Mouse (Mus musculus): ENCODE measurements around the gene Gm45623.
A peak's percentile ranks its signal among the peaks of the same experiment; 100 is the strongest.

The Gm45623 gene

DNA sequence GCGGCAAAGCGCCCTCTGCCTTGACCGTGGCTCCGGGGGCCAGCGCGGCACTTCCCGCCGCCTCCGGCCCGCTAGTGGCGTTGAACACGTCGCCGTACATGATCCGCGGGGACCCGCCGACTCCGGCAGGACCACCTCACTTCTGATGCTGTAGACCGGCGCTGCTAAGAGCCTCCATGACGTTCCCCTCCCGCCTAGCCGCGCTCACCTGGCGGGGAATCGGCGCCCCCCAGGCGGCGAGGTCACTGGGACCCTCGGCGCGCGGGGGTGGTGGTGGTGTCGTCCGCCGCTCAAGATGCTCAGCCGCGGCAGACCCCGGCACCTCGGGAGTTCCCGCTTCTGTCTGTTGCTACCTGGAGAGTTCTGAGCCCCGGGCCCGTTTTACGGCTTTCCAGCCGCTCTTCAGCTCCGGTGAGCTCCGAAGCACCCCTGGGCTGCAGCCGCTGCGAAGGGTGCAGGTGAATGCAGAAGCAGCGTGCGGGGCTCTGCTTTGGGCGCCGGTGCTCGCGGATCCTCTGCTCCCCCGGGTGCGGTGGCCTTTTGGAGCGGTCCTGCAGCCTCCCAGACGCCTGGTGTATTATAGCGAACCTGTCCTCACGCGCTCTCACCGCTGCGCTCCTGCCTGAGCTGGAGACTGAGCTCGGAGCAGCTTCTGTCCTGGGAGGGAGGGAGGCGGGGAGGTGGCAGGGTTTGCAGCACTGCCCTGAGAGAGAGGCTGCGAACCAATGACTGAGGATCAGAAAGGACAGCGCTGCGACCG lies at the start of gene Gm45623:
Gene Gm45623 (minus strand): TSS at position 636 of the 760 bp plus-strand sequence.
- peak; percentile 61 for DNase-seq

DNA sequence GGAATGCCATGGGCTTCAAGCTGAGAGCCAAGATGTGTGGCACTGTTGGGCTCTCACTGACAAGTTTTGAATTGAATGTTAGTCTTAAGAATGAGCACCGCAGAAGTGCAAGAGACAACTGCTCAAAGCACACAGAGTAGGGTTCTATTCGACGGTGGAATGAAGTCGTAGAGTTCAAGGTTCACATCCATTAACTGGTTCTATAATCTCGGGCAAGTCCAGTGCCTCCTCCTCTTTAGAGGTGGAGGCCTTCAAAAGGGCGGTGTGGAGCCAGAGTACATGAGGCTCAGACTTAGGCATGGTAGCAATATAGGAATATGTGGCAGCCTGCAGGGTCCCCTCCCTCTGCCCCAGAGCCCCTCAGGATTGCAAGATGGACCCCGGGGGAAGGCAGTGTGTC lies 43.8 kb upstream of the Gm45623 start:
- no peak for DNase-seq

DNA sequence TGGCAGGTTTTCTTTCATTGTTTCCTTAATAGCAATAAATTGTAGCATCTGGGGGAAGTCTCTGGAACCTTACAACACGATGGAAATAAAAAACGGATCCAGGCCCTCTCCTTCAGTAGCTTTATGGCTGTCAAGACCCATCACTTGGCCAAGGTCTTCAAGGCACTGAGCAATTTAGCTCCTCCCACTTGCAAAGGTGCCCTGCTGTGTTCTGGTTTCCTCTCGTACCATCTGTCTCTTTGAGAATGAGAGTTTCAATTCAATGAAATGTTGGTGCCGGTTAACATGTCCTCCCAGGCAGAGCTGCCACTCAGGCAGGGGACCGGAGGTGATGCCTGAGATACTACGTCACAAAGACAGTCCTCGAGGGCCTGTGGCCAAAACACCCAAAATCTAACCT lies 41.9 kb upstream of the Gm45623 start:
- DNase-seq = no peak

DNA sequence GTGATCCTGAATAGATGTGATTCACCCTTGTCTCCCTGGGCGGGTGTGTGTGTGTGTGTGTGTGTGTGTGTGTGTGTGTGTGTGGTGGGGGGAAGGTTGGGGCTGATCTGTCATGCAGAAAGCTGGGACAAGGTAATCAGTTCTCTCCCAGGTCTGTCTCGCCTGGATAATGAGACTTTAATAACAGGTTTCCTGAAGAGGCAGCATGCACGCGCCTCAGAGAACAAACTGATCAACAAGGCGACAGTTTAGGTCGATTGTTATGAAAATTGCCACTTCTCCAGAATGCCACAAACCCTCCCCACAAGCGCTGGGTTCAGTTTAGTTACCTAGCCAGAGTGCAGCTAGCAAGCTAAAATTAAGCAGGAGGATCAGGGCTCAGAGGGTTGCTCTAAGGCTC lies 40.8 kb upstream of the Gm45623 start:
- no peak for DNase-seq

DNA sequence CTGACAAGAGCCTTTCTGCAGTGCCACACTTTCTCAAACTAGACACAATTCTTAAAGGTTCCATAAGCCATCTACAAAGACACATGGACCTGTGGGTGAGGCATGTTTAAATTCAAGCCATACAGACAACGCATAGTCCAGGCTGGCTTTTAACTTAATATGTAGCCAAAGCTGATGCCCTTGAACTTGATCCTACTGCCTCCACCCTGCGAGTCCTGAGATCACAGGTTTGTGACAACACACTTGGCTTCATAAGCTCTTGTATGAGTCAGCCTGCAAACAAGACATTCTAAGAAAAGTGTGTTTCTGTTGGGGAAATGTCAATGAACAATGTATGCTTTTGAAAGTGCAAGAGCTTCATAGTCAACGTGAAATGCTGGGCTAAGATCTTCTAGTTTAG lies 39.2 kb upstream of the Gm45623 start:
- no peak for DNase-seq

DNA sequence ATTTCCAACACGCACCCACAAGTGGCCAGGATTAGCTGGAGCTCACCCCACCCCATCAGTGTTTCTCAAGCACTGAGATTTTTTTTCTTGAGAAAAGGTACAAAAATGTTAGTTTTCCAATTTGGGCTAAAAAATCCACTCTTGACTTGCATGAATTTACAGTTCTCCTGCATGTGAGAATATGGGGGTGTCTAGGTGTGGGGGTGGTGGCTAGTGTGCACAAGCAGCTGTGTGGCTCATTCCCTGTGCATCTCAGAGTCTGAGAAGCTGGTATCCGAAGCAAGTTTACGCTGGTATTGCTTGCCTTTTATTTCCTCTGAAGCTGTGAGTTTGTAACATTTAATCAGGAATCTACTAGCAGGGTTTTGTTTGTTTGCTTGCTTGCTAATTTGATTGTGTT lies 37.1 kb upstream of the Gm45623 start:
- DNase-seq = no peak

DNA sequence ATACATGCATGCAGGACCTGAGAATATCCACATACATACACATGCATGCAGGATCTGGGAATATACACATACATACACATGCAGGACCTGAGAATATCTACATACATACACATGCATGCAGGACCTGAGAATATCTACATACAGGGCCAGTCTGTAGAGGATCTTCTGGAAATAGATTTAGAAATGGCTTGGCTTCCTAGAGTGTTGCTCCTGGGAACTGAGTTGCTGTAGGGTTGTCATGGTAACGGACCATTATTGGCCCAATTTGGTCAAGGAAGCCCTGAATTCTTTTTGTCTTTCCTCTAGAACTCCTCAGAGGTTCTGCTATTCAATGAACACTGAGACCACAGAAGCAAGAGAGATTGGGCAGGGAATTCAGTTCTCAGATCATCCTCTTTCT lies 29.0 kb upstream of the Gm45623 start:
- DNase-seq = no peak

DNA sequence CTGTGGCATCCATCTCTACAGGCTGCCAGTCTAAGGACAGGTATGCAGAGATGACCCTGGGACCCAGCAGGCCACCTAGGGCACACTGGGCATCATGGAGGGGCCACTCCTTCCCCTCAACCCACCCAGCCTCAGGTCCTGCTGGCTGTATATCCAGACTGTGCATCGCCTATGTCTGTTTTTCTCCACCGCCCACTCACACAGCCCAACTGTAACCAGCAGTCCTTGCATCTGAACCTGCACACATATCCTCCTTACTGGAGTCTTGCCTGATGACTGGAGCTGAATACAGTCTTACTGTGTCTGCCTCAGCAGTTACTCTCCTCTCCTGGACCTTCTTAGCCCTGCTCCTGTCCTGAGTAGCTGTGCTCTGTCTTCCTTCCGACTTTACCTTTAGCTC lies 28.1 kb upstream of the Gm45623 start:
- no peak for DNase-seq

DNA sequence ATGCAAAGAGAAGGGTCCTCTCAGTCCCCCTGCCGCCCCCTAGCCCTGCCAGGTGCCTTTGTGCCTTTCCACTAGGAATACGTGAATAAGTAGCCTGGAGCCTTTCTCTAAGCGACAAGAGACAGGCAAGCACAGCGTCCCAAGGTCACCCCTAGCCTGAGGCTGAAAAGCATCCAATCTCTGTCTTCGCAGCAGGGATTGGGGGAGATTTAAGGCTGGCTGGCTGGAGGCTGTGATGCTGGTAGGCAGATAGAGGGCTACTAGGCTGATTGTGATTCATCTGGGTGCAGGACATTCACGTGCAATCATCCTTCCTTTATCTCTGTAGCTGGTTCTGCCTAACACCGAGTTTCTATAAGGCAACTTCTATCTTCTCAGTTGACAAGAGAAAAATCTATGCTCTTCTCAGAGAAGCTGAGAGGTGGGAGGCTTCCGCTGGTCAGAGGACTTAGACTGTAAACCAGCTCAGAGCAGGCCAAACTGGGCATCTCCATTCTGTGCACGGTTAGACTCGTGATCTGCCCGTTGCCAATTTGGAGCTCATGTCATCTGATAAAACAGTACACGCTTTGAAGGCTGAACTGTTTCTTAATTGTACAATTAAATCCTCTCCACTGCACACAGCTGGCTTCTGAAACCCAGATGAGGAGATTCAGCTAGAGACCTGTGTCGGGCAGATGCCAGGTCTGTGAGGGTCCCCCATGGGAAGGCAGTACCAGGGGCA lies 27.3 kb upstream of the Gm45623 start:
- DNase-seq = no peak

DNA sequence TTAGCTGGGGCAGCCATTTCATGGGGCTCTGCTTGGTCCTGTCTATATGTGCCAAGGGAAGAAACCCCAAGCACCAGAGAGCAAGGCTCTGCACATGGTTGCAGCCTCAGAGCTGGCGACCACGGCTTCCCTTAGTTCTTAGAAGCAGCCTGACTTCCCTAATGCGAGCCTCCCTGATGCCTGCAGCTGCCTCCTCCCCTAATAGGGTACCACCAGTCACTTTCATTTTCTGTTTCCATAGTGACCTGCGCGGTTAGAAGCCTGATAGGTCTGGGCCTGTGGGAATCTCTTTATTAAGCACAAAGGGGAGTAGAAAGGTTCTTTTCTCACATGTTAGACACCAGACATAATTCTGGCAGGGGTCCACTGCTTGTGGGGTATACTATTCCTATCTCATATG lies 20.7 kb upstream of the Gm45623 start:
- no peak for DNase-seq

DNA sequence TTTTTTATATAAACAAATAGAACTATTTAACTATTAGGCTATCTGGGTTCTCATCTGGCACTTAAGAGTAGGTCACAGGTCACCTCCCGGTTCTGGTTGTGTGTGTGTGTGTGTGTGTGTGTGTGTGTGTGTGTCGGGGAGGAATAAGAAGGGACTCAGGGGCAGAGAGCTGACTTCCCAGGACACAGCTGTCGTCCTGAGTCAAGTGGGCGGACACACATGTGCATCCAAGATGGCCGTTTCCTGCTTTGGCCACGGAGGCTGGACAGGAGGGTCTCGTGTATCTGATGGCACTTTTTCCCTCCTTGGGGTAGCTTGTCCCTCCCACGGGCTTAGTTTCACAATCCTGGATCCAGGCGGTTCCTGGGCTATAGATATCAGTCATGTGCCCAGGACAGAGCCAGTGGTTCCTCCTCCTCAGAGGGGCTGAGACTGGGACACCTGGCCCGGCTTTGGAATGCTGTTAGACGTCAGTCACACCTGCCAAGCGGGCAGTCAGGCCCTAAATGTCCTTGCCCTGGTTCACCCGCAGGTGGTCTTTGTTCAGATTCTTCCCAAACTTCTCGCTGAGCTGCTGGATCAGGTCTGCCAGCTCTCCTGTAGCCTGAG lies 19.7 kb upstream of the Gm45623 start:
- DNase-seq = no peak

DNA sequence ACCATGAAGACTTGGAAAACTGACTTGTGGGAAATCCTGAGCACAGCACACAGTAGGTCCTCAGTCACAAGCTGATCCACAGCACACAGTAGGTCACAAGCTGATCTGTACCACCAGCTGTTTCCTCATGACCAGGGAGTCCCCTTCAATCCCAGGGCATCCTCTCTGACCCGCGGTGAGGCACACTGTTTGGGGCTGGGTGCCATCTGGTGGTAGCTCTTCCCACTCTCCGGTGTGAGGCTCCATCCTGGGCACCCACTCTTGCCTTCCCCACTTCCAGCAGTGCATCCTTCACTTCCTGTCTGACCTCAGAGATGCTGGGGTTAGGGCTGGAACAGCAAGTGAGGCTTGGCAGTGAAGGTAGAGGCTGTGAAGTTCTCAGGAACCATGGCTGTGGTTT lies 19.0 kb upstream of the Gm45623 start:
- DNase-seq = no peak

DNA sequence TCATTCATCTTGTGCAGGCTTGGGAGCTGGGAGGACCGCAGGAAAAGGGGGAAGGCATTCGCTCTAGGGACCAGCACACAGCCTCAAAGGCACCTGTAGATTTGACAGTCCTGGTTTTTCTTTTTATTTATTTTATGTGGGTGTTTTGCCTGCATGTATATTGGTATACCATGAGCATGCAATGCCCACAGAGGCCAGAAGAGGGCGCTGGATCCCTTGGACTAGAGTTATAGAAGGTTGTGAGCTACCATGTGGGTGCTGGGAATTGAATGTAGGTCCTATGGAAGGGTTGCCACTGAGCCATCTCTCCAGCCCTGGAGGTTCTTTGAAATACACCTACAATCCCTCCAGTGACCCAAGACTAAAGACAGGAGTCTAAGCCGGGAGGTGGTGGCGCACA lies 17.2 kb upstream of the Gm45623 start:
- peak; percentile 44 for DNase-seq

DNA sequence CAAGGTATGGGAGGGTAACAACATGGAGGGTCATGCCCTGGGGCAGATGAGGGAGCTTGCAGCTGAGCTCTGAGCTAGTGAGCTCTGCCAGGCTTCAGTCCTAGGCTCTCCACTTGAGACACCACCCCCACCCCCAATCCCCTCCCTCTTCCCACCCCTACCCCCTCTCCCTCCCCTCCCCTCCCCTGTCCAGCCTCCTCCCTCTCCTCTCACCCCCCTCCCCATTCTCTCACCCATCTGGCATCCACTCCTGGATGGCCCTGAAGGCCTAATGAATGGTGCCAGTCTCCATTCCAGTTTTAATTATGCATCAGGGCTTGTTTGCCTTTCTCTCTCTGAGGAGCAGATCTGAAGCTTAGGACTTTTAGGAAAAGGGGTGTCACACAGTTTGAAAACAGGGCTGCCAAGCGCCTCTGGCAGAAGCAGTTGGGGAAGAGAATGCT lies 16.5 kb upstream of the Gm45623 start:
- DNase-seq = peak; percentile 2

DNA sequence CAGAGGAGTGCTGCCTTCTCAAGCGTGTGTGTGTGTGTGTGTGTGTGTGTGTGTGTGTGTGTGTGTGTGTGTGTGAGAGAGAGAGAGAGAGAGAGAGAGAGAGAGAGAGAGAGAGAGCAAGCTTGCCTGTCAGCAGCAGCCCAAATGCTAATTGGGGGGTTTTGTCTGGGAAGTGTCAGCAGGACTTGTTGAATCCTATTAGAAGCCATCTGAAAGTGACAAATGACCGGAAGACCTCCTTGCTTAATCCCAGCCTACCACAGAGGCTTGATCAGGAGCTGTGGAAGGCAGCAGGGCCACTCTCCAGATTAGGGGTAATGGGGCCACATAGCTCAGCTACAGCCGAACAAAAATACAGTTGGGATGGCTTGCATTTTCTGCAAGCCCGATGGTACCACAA lies 15.8 kb upstream of the Gm45623 start:
- DNase-seq = no peak

DNA sequence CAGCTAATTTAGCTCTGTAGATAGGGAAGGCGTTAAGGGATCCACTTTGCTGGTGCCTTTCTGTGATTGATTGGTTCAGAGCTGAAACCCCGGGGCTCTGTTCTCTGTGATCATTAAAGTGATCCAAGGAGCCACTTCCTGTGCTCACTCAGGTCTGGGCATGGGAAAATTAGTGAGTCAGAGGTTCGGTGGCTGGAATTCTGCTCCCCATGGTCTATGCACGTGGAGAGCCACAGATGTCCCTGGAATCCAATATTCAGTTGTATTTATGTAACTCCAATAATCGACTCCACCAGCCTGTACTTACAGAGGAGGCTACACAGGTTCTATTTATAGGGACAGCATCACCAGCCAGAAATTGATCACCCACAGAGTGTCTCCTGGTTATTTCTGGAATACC lies 12.6 kb upstream of the Gm45623 start:
- DNase-seq = peak; percentile 3

DNA sequence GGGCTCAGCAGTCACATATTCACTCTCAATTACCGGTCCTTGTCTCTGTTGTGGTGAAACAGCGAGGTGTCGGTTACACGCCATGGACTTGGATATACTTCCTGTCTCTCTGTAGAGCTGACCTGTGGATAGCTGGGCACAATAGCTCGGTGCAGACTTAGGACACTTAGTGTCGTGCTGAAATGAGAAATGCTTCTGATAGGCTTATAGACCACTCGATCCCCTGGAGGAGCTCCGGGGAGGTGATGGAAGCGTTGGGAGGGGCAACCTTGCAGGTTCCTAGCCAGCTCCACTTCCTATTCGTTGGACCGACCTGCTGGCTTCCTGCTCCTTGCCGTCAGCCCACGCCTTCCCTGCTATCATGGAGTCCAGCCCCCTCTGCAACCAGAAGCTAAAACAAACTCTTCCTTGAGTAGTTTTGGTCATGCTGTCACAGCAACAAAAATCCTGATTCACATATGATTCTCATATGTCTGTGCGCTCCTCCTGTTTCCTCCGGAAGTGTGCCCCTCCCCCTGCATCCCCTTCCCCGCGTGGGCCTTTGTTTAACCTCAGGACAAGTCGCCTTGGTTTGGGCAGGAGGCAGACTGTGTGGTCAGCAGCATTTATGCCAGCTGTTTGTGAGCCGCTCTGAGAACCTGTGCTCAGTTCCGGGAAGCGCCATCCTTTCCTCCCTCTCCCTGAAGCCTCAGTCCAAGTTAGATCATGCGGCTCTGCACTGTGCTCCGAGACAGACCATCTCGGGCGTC lies 11.8 kb upstream of the Gm45623 start:
- peak; percentile 54 for DNase-seq

DNA sequence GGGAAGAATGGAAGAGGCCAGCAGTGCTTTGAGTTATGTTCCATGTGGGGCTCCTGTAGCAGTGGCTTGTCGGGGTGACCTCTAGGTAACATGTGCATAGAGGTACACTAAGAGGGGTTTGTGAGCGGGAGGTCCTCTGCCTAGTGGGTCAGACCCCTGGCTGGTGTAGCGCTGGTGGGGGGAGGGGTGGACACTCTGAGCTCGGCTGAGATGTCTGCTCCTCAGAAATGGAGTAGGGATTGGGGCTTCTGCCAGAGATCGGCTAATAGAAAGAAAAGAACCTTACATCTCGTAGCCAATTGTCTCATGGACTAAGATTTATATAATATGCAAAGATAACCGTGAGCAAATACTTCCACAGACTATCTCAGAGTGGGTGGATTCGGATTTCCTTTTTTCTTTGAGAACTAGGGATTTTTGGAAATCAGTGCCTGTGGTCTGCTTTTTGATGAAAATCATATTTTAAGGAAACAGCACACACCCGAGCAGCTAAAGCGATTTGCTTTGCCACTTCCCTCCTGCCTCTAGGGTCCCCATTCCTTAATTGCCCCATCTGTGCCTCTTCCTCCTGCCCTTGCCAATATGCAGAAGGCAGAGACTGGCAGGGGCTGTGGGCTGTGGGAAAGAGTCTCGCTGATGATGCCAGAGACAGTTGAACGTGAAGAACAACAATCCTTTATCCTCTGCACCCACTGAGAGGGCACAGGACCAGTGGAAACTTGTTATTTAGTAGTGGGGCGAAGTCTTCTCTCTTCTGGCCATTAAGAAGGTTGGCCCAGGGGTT lies 9.0 kb upstream of the Gm45623 start:
- DNase-seq = no peak

DNA sequence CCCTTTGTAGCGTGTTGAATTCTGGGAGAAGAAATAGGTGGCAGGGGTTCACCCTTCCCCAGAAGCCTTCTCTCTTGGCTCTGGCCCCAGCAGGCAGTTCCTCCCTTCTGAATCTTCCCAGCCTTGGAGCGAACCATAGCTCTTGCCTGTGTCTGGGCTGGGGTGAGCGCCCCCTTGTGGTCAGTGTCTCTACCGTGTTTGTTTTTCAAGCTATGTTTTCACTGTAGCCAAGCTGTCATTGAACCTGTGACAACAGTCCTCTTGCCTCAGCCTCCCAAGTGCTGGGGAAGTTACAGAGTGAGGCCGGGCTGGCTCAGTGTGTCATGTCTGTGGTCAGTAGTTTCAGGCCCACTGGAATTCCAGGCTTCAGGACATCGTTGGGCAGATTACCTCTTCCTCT lies 4.9 kb upstream of the Gm45623 start:
- DNase-seq = peak; percentile 90

DNA sequence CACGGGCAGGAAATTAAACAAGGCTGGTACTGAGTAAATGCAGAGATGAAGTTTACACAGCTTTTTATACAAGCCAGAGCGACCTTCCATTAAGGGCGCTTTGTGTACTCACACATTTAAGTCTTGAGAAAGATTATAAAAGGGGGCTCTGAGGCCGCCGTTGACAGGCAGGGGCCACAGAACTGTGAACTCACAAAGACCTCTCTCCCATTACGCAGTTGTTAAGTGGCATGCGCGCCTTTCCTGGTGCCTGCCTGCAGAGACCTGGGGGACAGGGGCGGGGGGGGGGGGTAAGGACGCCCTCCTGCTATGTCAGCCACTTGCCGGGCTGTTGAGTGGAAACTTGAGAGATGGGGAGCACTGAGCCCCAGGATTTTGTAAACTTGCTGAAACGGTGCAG lies 3.6 kb upstream of the Gm45623 start:
- DNase-seq = no peak

DNA sequence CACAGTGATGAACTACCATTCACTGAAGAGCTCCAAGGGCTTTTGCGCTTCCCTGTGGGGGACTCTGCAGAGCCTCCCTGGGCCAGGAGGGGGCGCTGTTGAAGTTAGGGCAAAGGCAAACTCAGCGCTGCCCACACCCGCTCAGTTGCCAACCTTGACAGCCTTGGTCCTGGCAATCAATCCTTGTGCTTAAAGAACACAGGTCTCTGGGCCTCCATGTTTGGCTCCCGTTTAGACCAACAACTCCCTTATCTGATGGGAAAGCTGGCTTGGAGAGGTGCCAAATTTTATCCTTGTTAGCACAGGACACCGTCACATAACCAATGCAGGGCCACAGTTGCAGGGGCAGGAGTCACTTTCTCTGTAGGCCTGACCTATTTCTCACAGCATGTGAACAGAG lies 2.2 kb upstream of the Gm45623 start:
- peak; percentile 84 for DNase-seq

DNA sequence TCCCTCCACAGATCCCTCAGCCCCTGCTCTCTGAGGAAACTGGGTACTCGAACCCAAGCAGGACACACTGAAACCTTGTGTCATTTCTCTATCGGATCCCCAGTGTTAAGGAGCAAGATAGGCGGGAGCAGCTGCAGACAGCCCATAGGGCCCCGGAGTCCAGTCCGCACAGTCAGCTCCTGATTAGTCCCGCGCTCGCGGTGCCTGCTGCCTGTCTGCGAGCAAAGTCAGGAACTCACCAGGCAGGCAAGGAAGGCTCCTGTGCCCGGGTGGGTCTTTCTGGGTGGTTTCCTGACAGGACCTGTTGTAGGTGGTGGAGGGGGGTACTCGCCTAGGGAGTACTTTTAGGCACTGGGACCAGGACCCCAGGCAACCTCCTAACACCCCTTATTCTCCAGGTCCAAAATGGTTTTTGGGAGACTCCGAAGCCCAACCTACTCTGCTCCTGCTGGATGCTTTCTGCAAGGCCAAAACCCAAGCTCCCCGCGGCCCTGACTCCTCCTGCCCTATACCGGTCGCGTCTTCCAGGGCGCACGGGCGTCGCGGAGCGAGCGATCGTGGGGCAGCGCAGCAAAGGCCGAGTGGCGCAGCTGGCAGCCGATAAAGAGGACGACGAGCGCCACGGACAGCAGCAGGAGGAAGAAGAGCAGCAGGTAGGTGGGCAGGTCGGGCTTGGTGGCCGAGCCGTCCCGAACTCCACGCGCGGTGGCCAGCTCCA lies 994 bp downstream of the Gm45623 start:
- DNase-seq = peak; percentile 46
